Mouse (Mus musculus): ENCODE results near the gene Pgpep1l. TPM values are rescaled to one million over a fixed set of nuclear protein-coding genes. Genes with fewer than 3 reads are reported as not detected.
A peak's percentile ranks its signal among the peaks of the same experiment; 100 is the strongest.

Pgpep1l gene
- polyA plus RNA-seq, 2 experiments: 0.19 to 0.80 TPM

GRCm38 (mm10) chr7:68305781-68306575 lies 41.9 kb upstream of the Pgpep1l start:
- ATAC-seq (ENCODE audit: low FRiP score, low read depth) (no peak), DNase-seq (ENCODE audit: low spot score) (no peak)
- TF ChIP-seq POLR2A (IDR thresholded peaks at IDR 0.05; ENCODE audit: borderline replicate concordance, extremely low read depth, insufficient read depth, insufficient read length): no peak
- Histone ChIP-seq H3K4me2 (replicated peaks; ENCODE audit: low read depth, low read length, severe bottlenecking) (no peak overlapping the region), H3K4me3 (replicated peaks; ENCODE audit: low read length) (no peak overlapping the region), H3K9ac (ENCODE audit: low read depth, low read length, severe bottlenecking) (no peak overlapping the region), H3K36me3 (ENCODE audit: control insufficient read depth, insufficient read depth, low read length) (no peaks in the 10 kb centered on the region), H3K27me3 (ENCODE audit: control insufficient read depth, insufficient read depth, low read length) (no peaks in the 10 kb centered on the region), H3K4me1 (ENCODE audit: control insufficient read depth, insufficient read depth, low read length) (peaks cover 20% of the 10 kb centered on the region), H3K9me3 (ENCODE audit: control insufficient read depth, low read length) (no peaks in the 10 kb centered on the region), H3K27ac (replicated peaks; ENCODE audit: low read depth, low read length) (no peak overlapping the region)
- 52% methylated on average over 11 of the region's 11 CpGs for WGBS

- 0 out of 2 replicates have a peak overlapping the region, but pooled peaks have one; percentile 33 for H3K4me2 ChIP-seq (replicated peaks; ENCODE audit: low read depth, low read length, severe bottlenecking)
- H3K36me3 ChIP-seq (ENCODE audit: control insufficient read depth, insufficient read depth, low read length): no peaks in the 10 kb centered on the region
- peak overlapping the region; percentile 35 for H3K27ac ChIP-seq (replicated peaks; ENCODE audit: low read depth, low read length)
- no peak overlapping the region for H3K4me3 ChIP-seq (replicated peaks; ENCODE audit: low read length)
- H3K9me3 ChIP-seq (ENCODE audit: control insufficient read depth, low read length): no peaks in the 10 kb centered on the region
- WGBS: 8% methylated on average over 6 of the region's 6 CpGs
- no peak for TF ChIP-seq POLR2A (IDR thresholded peaks at IDR 0.05; ENCODE audit: borderline replicate concordance, extremely low read depth, insufficient read depth, insufficient read length)
- H3K27me3 ChIP-seq (ENCODE audit: control insufficient read depth, insufficient read depth, low read length): no peaks in the 10 kb centered on the region
- no peak overlapping the region for H3K9ac ChIP-seq (ENCODE audit: low read depth, low read length, severe bottlenecking)
- peaks cover 20% of the 10 kb centered on the region for H3K4me1 ChIP-seq (ENCODE audit: control insufficient read depth, insufficient read depth, low read length)
- peak; percentile 64 for DNase-seq (ENCODE audit: low spot score)
- peak; percentile 46 for ATAC-seq (ENCODE audit: low FRiP score, low read depth)
These were observed 39.7 kb upstream of the Pgpep1l start for GRCm38 (mm10) chr7:68303685-68304084.

DNA sequence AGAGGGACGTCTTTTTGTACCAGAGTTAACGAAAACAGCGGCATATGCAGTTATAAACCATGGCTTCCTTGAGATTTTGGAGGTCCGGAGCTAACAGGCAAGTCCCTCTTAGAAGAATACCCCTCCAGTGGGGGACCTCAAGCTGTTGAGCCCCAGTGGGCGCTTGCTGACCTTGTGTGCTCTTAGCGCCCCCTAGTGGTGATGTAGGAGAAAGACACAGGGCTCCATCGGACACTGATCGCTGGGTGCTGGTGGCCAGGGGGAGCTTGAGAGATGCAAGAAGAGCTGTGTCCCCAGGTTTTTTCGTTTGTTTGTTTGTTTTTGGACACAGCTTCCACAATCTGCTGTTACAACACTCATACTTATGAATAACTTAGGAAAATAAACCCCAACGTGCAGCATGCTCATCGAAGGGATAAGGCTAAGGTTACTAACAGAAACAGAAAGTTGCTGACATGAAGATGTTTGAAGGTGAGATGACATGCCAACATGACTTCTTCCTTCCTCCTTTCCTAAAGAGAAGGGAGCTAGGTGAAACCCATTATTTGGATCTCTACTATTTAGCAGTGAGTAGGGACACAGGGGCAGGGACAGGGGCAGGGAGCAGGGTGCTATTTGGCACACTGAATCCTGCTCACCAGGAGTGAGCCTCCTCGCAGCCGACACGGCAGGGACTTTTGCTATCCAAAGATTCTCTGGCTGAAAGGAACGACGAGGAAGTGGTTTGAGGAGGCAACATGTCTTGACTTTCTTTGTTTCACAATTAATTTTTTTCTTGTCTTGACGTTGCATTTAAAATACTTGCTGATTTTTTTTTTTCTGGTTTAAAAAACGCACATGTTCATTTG lies 38.8 kb upstream of the Pgpep1l start:
- ATAC-seq (ENCODE audit: low FRiP score, low read depth): peak; percentile 84; the same call in 1 of the 2 replicates
- no peak for TF ChIP-seq POLR2A (IDR thresholded peaks at IDR 0.05; ENCODE audit: borderline replicate concordance, extremely low read depth, insufficient read depth, insufficient read length)
- H3K4me3 ChIP-seq (replicated peaks; ENCODE audit: low read length): peak overlapping the region; percentile 6; the same call in 1 of the 2 replicates

GRCm38 (mm10) chr7:68301160-68301559 lies 37.1 kb upstream of the Pgpep1l start:
- peak overlapping the region; percentile 18; the same call in 1 of the 2 replicates for H3K4me2 ChIP-seq (replicated peaks; ENCODE audit: low read depth, low read length, severe bottlenecking)
- H3K9me3 ChIP-seq (ENCODE audit: control insufficient read depth, low read length): no peaks in the 10 kb centered on the region
- H3K9ac ChIP-seq (ENCODE audit: low read depth, low read length, severe bottlenecking): no peak overlapping the region
- 63% methylated on average over 7 of the region's 7 CpGs for WGBS
- no peaks in the 10 kb centered on the region for H3K27me3 ChIP-seq (ENCODE audit: control insufficient read depth, insufficient read depth, low read length)
- no peaks in the 10 kb centered on the region for H3K36me3 ChIP-seq (ENCODE audit: control insufficient read depth, insufficient read depth, low read length)
- no peak for TF ChIP-seq POLR2A (IDR thresholded peaks at IDR 0.05; ENCODE audit: borderline replicate concordance, extremely low read depth, insufficient read depth, insufficient read length)
- H3K4me3 ChIP-seq (replicated peaks; ENCODE audit: low read length): no peak overlapping the region
- H3K4me1 ChIP-seq (ENCODE audit: control insufficient read depth, insufficient read depth, low read length): peaks cover 17% of the 10 kb centered on the region
- H3K27ac ChIP-seq (replicated peaks; ENCODE audit: low read depth, low read length): no peak overlapping the region
- DNase-seq (ENCODE audit: low spot score): peak; percentile 40
- ATAC-seq (ENCODE audit: low FRiP score, low read depth): no peak

More for the DNA sequence above, 38.8 kb upstream of the Pgpep1l start:
- 11% methylated on average over 18 of the region's 18 CpGs for WGBS
- Histone ChIP-seq H3K4me2 (replicated peaks; ENCODE audit: low read depth, low read length, severe bottlenecking) (peak overlapping the region; percentile 33), H3K9me3 (ENCODE audit: control insufficient read depth, low read length) (no peaks in the 10 kb centered on the region), H3K9ac (ENCODE audit: low read depth, low read length, severe bottlenecking) (no peak overlapping the region; the same call in 1 of the 2 replicates), H3K4me1 (ENCODE audit: control insufficient read depth, insufficient read depth, low read length) (peaks cover 18% of the 10 kb centered on the region), H3K27me3 (ENCODE audit: control insufficient read depth, insufficient read depth, low read length) (no peaks in the 10 kb centered on the region), H3K36me3 (ENCODE audit: control insufficient read depth, insufficient read depth, low read length) (no peaks in the 10 kb centered on the region), H3K27ac (replicated peaks; ENCODE audit: low read depth, low read length) (0 out of 2 replicates have a peak overlapping the region, but pooled peaks have one; percentile 5)
- DNase-seq (ENCODE audit: low spot score): peak; percentile 85

DNA sequence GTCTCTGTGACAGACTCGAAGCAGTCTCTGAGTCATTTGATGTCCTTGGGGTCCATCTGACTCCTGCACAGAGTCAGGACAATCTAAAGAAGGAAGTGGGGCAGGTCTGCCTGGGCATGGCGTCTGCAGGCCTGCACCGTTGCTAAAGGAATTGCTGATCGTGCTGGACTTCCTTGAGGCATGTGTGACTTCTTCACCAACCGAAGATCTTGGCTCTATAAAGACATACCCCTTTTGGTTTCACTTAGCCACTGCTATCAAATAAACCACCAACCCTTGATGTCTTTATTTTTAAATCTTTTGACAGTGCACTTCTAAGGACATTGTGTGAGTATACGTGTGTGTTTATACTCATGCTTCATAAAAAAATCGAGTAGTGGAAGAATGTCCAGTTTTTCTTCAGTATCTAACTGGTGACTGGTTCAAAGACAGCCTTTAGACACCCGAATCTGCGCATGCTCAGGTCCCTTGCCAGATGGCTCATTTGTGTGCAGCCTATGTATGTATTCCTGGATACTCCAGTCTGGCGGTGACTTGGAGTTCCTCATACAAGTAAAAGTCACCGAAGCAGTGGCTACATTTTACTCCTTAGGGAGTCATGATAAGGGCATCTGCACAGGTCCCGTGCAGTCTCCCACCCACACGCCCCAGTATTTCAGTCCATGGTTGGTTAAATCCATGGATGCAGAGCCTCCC lies 34.5 kb upstream of the Pgpep1l start:
- DNase-seq (ENCODE audit: low spot score) (no peak), ATAC-seq (ENCODE audit: low FRiP score, low read depth) (no peak)
- H3K4me3 ChIP-seq (replicated peaks; ENCODE audit: low read length): no peak overlapping the region
- 75% methylated on average over 13 of the region's 13 CpGs for WGBS
- no peaks in the 10 kb centered on the region for H3K36me3 ChIP-seq (ENCODE audit: control insufficient read depth, insufficient read depth, low read length)
- no peaks in the 10 kb centered on the region for H3K9me3 ChIP-seq (ENCODE audit: control insufficient read depth, low read length)
- no peak overlapping the region for H3K27ac ChIP-seq (replicated peaks; ENCODE audit: low read depth, low read length)
- no peaks in the 10 kb centered on the region for H3K27me3 ChIP-seq (ENCODE audit: control insufficient read depth, insufficient read depth, low read length)
- H3K9ac ChIP-seq (ENCODE audit: low read depth, low read length, severe bottlenecking): no peak overlapping the region
- no peak overlapping the region for H3K4me2 ChIP-seq (replicated peaks; ENCODE audit: low read depth, low read length, severe bottlenecking)
- peaks cover 14% of the 10 kb centered on the region for H3K4me1 ChIP-seq (ENCODE audit: control insufficient read depth, insufficient read depth, low read length)
- TF ChIP-seq POLR2A (IDR thresholded peaks at IDR 0.05; ENCODE audit: borderline replicate concordance, extremely low read depth, insufficient read depth, insufficient read length): no peak

All from limb, embryonic 14.5 days (tissue).